Mouse (Mus musculus) heart, postnatal 36 days (tissue): ENCODE results near the gene Tmem171. TPM values are rescaled to one million over a fixed set of nuclear protein-coding genes. Genes with fewer than 3 reads are reported as not detected.

Source experiments
- DNase-seq, 2 experiments: peaks; one replicate each; pipeline ENCODE4 v3.0.0; 2021 to 2022
- intact Hi-C: fragments of 180-260 bp; cut with DNase I; formaldehyde crosslinking; loops from one replicate; pipeline ENCODE4 v1.15.1; 2025
- total RNA-seq, 2 experiments: library from RNA; stranded (reverse); gene quantifications; 2 replicates each; pipeline ENCODE4 v1.2.3; 2021

The Tmem171 gene
- total RNA-seq = 1 to 10 TPM; 2.7 to 8.2 TPM

DNA sequence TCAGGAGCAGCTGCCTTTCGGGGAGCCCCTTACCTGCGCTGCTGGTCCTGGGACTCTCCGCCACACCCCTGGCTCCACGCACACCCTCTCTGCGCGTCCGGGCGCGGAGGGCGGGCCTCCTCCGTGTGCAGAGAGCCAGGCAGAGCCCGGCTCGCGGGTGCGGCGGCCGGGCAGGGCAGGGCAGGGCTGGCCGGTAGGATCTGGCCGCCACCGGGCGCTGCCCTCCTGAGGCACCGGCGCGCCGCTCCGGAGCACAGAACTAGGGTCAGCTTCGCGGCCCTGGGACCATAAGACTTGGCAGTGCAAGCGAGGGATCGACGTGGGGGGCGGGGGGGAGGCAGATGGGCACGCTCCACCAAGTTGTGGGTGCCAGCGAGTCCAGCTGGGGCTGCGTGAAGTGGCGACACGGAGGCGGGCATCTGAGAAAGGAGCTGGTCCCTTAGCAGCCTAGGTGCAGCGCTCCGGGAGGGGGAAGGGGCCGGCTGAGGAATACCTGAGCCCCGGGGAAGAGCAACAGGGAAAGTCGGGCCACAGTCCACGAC lies at the start of gene Tmem171:
Gene Tmem171, minus strand, starts transcription at position 62 of the 542 bp plus-strand sequence.
- peak in 1 of 2 experiments; percentile 31 for DNase-seq
- intact Hi-C loops = no loop called here

DNA sequence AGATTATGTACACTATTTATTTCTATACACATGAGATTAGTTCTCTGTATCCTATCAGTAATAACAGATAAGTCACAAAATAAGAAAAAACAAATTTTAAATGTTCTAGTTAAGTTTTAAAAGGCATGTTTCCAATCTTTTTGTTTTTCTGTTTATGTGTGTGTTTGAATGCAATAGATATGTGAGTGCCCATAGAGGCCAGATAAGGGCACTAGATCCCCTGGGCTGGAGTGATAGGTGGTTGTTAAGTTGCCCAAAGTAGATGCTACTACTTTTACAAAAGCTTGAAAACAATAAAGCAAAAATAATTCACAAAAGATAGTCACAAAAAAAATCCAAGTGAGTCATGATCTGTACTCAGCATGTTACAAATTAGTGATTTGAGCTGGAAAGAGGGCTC lies 49.2 kb upstream of the Tmem171 start:
- intact Hi-C loops = no loop called here
- no peak for DNase-seq

DNA sequence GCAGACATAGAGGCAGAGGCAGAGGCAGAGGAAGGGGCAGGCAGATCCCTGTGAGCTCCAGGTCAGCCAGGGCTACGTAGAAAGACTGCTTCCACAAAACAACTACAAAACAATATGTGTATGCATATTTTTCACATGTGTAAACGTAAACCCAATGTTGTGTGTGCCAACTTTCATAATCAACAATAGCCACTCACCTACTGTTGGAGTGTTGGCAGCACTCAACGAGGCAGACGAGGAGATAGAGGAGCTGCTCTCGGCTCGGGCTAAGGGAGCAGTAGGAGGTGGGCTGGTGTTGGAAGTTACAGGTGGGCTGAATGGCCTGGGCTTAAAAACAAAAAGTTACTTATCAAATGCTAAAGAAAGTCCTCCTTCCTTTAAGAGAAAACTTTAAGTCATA lies 48.6 kb upstream of the Tmem171 start:
- intact Hi-C loops = no loop called here
- no peak for DNase-seq

DNA sequence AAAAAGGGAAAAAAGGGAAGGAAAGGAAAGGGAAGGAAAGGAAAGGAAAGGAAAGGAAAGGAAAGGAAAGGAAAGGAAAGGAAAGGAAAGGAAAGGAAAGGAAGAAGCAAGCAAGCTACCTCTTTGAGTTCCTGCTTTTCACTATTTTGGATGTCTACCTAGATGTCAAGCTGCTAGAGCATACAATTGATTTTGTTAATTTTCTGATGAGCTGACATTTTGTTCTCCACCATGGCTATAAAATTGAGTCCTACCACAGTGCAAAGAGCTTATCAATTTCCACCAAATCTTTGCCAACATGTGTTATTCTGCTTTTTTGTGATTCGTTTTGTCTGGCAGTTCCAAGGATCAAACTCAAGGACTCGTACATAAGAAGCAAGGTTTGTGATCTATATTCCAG lies 43.6 kb upstream of the Tmem171 start:
- intact Hi-C loops = no loop called here
- DNase-seq = no peak

DNA sequence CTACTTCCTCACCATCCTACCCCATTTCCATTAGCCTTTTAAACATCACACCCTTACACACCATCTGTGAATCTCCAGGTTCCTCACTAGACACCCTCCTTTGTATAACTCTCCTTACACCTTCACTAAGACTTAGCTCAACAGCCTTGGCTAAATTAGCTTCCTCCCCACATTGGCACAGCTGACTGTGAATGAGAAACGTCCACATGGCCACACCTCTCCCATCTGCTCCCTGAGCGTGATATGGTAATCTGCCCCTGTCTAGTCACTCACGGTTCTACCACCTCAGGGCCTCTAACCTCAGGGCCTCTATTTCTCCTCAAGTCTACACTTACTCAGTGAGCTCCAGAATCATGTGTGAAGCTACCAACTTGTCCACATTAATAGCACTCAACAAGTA lies 38.7 kb upstream of the Tmem171 start:
- intact Hi-C loops = no loop called here
- DNase-seq = no peak

DNA sequence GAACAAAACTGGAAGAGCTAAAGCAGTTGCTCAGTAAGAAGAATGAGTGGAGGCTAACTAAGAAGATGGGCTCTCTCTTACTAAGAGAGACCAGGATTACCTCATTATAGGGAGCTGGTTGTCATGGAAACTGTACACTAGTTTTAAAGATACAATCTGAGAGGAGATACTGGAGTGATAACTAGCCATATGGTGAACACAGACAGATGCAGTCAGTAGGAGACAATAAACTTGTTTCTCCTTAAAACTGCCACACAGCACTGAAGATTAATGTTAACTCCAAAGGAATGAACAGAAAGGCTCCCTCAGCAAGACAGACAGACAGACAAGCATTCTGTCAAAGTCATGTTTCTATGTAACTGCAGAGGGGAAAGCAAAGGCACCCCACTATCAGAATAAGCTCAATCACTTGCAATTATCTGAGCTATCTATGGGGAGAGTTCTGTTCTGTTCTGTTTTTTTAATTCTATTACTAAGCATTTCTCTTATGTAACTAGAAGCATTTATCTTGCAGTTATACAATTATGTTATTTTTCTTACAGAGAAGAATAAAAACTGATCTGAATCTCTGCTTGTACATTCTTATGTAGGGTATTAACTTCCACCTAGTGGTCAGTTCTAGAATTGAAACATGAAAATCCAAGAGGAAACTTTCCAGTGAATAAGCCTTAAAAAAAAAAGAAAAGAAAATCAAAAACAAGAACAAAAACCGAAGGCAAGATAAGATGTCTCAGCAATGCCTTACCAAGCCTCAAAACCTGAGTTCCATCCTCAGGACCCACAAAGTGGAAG lies 34.8 kb upstream of the Tmem171 start:
- no peak for DNase-seq
- intact Hi-C loops = loop anchor here (5.0 kb wide), 1 partner anchor 132 kb away; no protein-coding TSS in a partner anchor

DNA sequence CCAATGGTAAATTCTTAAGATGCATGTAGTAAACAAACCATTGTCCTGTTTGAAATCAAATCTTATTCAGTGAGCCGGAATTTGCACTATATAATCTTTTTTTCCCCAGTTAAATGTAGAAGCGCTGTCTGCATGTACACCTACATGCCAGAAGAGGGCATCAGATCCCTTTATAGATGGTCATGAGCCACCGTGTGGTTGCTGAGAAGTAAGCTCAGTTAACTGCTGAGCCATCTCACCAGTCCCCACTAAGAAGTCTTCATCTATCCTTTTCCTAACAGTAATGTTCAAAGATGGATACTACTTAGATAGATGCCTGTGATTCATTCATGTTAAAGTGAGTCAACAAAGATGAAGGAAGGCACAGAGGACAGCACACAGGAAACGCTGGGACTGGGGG lies 31.9 kb upstream of the Tmem171 start:
- intact Hi-C loops = loop anchor here (5.0 kb wide), 1 partner anchor 129 kb away; no protein-coding TSS in a partner anchor
- no peak for DNase-seq

DNA sequence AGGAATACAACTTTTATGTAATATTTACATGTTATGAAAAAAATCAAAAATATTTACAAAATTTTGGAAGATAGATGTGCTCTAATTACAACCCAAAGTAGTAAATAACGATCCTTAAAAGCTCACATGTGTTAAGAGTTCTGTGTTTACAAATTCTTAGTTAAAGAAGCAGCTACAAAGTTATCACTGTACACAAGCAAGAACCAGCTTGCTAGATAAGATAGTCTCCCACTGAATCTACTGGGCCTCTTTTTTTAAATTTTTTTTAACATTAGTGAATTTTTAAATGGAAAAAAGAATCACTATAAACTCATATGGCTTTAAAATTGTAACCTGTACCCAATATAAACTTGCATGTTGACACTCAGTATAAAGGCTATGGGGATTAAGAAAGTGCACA lies 28.8 kb upstream of the Tmem171 start:
- intact Hi-C loops = no loop called here
- DNase-seq = no peak

DNA sequence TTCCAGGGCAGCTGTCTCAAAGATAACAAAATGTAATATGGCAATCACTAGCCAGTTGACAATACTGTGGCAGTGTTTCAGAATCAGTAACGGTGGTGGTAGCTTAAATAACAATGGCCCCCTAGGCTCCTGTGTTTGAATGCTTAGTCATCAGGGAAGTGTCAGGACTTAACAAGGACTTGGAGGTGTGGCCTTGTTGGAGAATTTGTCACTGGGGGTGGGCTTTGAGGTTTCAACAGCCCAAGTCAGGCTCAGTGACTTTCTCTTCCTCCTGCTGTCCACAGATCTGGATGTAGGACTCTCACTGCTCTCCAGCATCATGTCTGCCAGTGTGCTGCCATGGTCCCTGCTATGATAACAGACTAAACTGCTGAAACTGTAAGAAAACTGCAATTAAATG lies 27.7 kb upstream of the Tmem171 start:
- intact Hi-C loops = no loop called here
- DNase-seq = no peak

DNA sequence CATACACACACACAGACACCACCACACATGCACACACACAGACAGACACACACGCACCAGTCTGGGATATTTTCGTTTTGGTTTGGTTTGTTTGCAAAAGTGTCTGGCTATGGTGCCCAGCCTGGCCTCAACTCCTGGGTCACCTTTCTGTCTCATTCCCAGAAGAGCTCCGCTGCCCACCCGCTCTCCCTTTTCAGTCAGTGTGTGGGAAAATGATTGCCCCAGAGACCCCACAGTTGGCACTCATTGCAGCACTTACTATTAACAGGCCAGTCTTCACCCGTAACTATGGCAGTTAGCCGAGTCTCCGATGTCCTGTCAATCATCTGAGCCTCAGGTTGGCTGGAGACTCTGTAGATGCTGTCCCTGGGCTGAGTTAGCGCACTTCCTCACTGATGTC lies 21.5 kb upstream of the Tmem171 start:
- no peak for DNase-seq
- intact Hi-C loops = no loop called here

DNA sequence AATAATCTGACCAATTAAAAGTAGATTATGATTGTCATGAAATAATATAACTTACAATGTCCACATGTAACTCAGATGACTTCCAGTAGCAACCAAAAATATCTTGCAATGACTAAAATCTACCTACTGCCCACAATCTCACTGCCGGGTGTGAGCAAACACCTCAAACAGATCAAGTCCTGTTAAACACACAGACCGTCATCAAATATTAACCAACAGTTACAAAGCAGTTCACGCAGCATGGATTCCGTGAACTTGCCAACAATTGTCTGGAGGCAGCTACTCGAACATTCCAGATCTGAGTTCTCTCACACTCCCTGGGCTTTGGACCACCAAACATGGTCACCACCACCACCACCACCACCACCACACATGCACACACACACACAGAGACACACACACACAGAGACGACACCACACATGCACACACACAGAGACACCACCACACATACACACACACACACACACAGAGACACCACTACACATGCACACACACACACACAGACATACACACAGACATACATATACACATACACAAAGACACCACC lies 20.9 kb upstream of the Tmem171 start:
- no peak for DNase-seq
- intact Hi-C loops = no loop called here

DNA sequence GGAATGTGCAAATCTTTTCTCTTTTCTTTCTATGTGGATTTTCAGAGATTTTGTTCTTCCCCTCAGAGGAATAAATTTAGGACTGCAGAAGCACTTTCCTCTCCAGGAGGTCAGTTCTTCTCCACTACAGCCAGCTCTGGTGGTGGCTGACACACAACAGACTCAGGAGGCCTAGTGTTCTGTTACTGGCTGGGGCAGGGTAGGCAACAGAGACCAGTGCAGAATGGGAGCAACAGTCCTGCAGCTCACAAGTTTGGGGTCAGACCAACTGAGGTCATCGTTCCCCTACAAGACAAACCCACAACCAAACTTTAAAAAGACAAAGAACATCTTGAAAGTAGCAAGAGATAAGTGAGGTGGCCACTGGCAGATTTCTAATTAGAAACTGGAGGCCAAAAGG lies 16.0 kb upstream of the Tmem171 start:
- intact Hi-C loops = no loop called here
- no peak for DNase-seq

DNA sequence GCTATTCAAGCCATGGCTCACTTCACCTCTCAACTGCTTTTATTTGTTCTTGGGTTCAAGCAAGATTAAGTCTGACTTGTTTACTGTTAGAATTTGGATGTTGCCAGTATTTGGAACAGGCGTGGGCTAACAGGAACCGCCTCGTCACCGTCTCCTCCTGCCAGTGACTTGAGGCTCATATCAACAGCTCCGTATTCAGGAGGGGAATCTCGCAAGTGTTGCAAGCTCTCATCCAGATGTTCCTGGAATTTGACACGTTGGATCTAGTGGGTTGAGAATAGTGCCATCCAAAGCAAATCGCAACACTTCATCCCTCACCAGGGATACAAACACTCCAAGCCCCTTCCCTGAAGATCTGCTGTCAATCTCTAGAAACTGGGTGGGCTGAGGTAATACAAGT lies 15.6 kb upstream of the Tmem171 start:
- DNase-seq = no peak
- intact Hi-C loops = no loop called here

DNA sequence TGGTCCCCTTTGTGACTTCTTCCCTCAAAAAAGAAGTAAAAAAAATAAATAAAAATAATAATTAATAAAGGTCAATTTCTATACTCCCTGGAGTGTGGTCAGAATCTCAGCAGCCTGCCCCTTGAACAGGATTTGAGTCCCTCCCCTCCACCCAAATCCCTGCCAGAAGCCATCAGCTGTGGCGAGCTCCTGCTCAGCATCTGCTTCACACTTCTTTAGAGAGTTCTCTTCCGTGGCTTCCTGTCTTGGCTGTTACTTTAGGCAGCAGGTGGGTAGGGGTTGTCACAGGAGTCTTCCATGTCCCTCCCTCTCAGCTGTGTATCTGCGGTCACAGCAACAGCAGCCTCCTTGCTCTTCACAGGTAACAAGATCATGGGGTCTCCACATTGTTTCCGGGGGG lies 10.9 kb upstream of the Tmem171 start:
- intact Hi-C loops = no loop called here
- no peak for DNase-seq

DNA sequence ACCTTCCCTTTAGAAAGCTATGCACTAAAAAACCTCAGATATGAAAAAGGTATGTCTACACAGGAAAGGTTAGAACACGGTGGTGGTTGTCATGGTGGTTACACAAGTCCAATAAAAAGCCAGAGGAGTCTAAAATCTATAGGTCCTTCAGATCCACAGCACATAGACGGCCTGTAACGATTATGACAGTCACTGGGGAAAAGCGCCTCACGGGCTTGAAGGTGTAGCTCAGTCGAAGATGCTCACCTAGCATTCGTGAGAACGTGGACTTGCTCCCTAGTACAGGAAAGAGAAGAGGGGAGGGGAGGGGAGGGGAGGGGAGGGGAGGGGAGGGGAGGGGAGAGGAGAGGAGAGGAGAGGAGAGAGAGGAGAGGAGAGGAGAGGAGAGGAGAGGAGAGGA lies 9.2 kb upstream of the Tmem171 start:
- intact Hi-C loops = no loop called here
- no peak for DNase-seq

DNA sequence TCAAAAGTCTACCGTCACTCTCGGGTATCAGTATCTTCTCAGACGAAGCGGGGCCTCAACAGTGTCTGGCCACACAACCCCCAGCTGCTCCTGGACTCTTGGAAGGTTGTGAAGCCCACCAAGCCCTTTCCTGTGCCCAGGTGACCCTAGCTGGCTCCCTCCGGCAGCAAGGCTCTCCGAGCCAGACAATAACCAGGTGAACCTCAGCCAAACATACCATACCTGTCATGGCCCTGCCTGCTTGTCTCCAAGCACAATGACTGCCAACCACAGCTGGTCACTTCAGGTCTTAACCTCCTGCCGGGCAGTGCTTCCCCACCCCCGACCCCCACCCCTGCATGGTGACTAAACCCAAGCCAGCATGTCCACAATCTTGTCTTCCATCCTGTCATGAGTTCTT lies 7.7 kb upstream of the Tmem171 start:
- intact Hi-C loops = no loop called here
- no peak for DNase-seq

DNA sequence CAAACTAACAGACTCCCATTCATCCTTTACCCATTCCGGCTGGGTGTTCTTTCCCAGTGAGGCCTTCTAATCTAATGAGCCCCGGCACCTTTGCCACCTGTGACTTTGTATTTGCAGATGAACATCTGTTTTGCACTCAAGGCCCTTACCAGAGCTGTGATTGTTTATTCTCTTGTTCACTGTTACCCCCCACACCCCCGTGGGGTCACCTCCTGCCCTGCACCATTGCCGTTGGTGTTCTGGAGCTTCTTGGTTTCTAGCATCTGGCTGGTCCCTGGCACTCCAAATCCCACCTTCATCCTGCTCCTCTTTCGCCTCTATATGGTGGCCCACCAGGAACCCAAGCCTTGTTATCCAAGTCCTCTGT lies 6.7 kb upstream of the Tmem171 start:
- no peak for DNase-seq
- intact Hi-C loops = no loop called here

DNA sequence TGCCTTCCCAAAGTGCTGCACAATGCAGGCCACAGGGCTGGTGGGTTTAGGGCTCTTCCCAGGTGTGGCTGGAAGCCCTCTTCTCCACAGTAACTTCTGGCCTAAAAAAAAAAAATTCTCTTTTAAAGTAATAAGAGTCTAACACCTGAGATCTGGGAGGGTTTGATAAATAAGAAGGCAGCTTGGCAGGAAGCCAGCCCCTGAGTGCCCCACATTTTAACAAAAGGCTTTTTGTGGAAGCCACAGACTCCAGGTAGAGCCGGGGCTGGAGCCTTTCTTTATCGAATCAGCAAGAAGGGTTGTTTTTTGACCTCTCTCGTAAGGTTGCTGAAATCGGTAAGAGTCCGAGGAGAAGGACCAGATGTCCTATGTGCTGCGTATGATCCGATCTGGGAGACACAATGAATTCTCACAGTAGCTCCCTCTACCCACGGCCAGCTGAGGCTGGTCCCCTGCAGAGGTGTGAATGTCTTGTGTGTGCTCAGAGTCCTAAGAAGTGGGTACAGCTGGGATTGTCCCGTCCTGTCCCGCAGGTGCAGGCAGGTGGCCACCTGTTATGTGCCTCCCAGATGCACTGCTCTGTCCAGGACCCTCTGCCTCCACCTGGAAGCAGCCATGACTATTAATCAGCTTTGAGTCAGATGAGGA lies 6.2 kb upstream of the Tmem171 start:
- DNase-seq = no peak
- intact Hi-C loops = no loop called here

DNA sequence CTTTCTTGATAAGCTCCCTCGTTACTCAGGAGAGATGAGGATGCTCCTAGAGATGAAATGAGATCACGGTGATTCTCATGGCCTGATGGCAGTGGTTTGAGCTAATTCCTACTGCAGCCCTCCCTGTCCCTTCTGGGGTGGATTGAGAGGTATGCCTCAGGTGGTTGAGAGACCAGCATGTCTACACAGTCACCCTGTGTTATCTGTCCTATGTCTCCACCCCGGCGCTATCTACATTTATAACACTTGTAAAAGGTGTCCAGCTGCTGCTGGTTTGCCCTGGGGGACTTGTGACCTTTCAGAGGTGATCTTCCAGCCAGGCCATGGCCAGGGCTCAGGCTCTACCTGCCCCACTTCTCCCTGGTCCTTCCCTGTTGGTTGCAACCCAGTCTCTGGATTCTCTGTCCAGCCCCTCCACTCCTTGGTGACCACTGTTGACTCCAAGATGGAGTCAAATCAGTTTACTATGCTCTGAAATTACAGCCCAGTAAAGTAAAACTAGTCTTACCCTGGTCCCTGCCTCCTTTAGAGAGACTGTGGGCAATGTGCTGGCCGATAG lies 5.4 kb upstream of the Tmem171 start:
- intact Hi-C loops = no loop called here
- no peak for DNase-seq

DNA sequence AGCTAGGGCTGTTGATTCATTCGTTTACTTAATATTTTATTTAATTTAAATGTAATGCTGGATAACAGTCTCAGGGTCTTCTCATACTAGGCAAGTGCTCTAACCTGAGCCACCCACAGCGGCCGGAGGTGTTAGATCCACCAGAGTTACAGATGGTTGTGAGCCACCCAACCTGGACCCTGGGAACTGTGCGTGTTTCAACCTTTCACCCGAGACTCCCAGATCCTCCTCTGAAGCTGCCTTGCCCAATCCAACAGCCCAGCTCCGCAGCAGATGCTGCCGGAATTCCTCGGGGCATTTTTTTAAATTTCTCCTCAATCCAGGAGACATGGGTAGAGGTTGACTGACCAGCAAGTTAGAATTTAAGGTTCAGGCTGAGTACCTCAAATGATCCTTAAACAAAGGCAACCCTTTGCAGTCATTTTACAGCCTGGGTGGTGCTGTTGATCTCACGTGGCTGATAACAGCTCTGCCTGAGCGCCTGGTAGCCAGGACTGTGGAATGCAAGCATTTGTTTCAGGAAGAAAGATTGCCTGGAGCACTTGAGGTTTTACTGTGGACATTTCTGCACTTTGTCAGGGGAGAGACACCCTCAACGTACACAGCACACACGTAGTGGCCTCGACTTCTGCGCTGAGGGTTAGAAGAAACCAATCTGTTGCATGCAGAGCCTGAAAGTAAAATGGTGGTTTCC lies 4.6 kb upstream of the Tmem171 start:
- intact Hi-C loops = no loop called here
- DNase-seq = no peak

DNA sequence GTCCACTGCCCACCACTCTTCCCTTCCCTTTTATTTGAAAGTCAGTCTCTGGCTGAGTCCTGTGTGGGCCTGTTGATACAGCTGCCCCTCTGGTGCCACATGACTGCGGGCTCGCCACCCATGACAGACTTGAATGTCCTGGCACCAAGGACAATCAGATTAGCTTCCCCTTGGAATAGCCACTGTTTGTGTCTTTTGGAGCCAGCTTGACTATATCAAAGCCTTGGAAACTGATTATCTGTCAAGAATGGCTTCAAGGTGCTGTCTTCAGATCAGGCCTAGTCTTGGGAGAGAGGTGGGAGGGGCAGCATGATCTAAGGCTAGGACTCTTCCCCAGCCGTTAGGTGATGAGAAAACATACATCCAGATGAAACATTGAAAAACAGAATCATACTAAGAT lies 2.1 kb upstream of the Tmem171 start:
- intact Hi-C loops = no loop called here
- no peak for DNase-seq
